Mouse (Mus musculus): ENCODE measurements around the gene Fst. TPM values are rescaled to one million over a fixed set of nuclear protein-coding genes. Genes with fewer than 3 reads are reported as not detected.
A peak's percentile ranks its signal among the peaks of the same experiment; 100 is the strongest.

Gene Fst
- total RNA-seq (2021) = 1 to 10 TPM; 6.9 to 10.0 TPM
- long read RNA-seq, experiment 1, transcript Fst-201 (6 exons, 1,851 nt) = major isoform, 7 of 10 reads
- long read RNA-seq, experiment 1, partial matches to known transcripts = 0 of 10 reads
- long read RNA-seq, experiment 1, other reads (novel, unspliced or antisense) = 1 of 10 reads
- long read RNA-seq, experiment 2, transcript Fst-201 (6 exons, 1,851 nt) = major isoform, 11 of 12 reads
- long read RNA-seq, experiment 2, partial matches to known transcripts = 0 of 12 reads
- long read RNA-seq, experiment 2, other reads (novel, unspliced or antisense) = 0 of 12 reads

GRCm38 (mm10) chr13:114458886-114459700, at the start of gene Fst:
TSS of gene Fst (minus strand) at chr13:114458951.
- DNase-seq (ENCODE audit: low spot score in 2 of 2) = peak; percentile 17 to 35

GRCm38 (mm10) chr13:114493826-114494225, 35.1 kb upstream of the Fst start:
- no peak for DNase-seq (ENCODE audit: low spot score in 2 of 2)

- no peak for DNase-seq (ENCODE audit: low spot score in 2 of 2)
Observed at GRCm38 (mm10) chr13:114488178-114488577, 29.4 kb upstream of the Fst start.

- DNase-seq (ENCODE audit: low spot score in 2 of 2) = no peak
Observed at GRCm38 (mm10) chr13:114478329-114478728, 19.6 kb upstream of the Fst start.

GRCm38 (mm10) chr13:114469945-114470344, 11.2 kb upstream of the Fst start:
- DNase-seq (ENCODE audit: low spot score in 2 of 2) = no peak

- no peak for DNase-seq (ENCODE audit: low spot score in 2 of 2)
Observed at GRCm38 (mm10) chr13:114466269-114466919, 7.6 kb upstream of the Fst start.

- no peak for DNase-seq (ENCODE audit: low spot score in 2 of 2)
Observed at GRCm38 (mm10) chr13:114465387-114465786, 6.6 kb upstream of the Fst start.

- no peak for DNase-seq (ENCODE audit: low spot score in 2 of 2)
Observed at GRCm38 (mm10) chr13:114464824-114465223, 6.1 kb upstream of the Fst start.

GRCm38 (mm10) chr13:114462548-114463408, 4.0 kb upstream of the Fst start:
- no peak for DNase-seq (ENCODE audit: low spot score in 2 of 2)

GRCm38 (mm10) chr13:114460306-114460892, 1.6 kb upstream of the Fst start:
- DNase-seq (ENCODE audit: low spot score in 2 of 2) = peak; percentile 13 to 28

- DNase-seq (ENCODE audit: low spot score in 2 of 2) = peak in 1 of 2 experiments; percentile 3
Observed at GRCm38 (mm10) chr13:114459701-114460160, 980 bp upstream of the Fst start.

- peak; percentile 40 to 48 for DNase-seq (ENCODE audit: low spot score in 2 of 2)
Observed at GRCm38 (mm10) chr13:114458291-114458885, 363 bp downstream of the Fst start.

GRCm38 (mm10) chr13:114457567-114458120, 1.1 kb downstream of the Fst start:
- no peak for DNase-seq (ENCODE audit: low spot score in 2 of 2)

- peak; percentile 37 to 47 for DNase-seq (ENCODE audit: low spot score in 2 of 2)
Observed at GRCm38 (mm10) chr13:114456766-114457566, 1.8 kb downstream of the Fst start.

GRCm38 (mm10) chr13:114456224-114456623, 2.5 kb downstream of the Fst start:
- peak in 1 of 2 experiments; percentile 18 for DNase-seq (ENCODE audit: low spot score in 2 of 2)

GRCm38 (mm10) chr13:114455788-114456187, 3.0 kb downstream of the Fst start:
- no peak for DNase-seq (ENCODE audit: low spot score in 2 of 2)

GRCm38 (mm10) chr13:114447213-114447612, 11.5 kb downstream of the Fst start:
- no peak for DNase-seq (ENCODE audit: low spot score in 2 of 2)

- DNase-seq (ENCODE audit: low spot score in 2 of 2) = no peak
Observed at GRCm38 (mm10) chr13:114432491-114432890, 26.3 kb downstream of the Fst start.

GRCm38 (mm10) chr13:114425230-114425629, 33.5 kb downstream of the Fst start:
- DNase-seq (ENCODE audit: low spot score in 2 of 2) = no peak

Measured in adrenal gland, adult 18-20 months (tissue).